Mouse (Mus musculus): ENCODE results near the gene Atp6v1b1. TPM values are rescaled to one million over a fixed set of nuclear protein-coding genes. Genes with fewer than 3 reads are reported as not detected.

Gene Atp6v1b1
- polyA plus RNA-seq, 1 experiment from 2014 or later = not detected

GRCm38 (mm10) chr6:83707738-83708510 lies 34.9 kb upstream of the Atp6v1b1 start:
- ATAC-seq = no peak
- Histone ChIP-seq H3K4me3 (no peak overlapping the region), H3K9me3 (replicated peaks) (no peaks in the 10 kb centered on the region), H3K4me1 (peaks cover 22% of the 10 kb centered on the region), H3K36me3 (ENCODE audit: poor library complexity, severe bottlenecking) (no peaks in the 10 kb centered on the region), H3K27me3 (peaks cover 100% of the 10 kb centered on the region), H3K9ac (no peak overlapping the region), H3K27ac (no peak overlapping the region), H3K4me2 (no peak overlapping the region)
- 4% methylated on average over 6 of the region's 6 CpGs for WGBS

GRCm38 (mm10) chr6:83710361-83711066 lies 32.3 kb upstream of the Atp6v1b1 start:
- Histone ChIP-seq H3K27ac (no peak overlapping the region), H3K9ac (no peak overlapping the region), H3K9me3 (replicated peaks) (no peaks in the 10 kb centered on the region), H3K27me3 (peaks cover 100% of the 10 kb centered on the region), H3K36me3 (ENCODE audit: poor library complexity, severe bottlenecking) (no peaks in the 10 kb centered on the region), H3K4me3 (peak overlapping the region; percentile 44), H3K4me1 (peaks cover 22% of the 10 kb centered on the region), H3K4me2 (peak overlapping the region; percentile 80)
- ATAC-seq = peak; percentile 65; the same call in 1 of the 2 replicates
- WGBS = under 1% methylated on average over 32 of the region's 32 CpGs

GRCm38 (mm10) chr6:83711067-83711675 lies 31.6 kb upstream of the Atp6v1b1 start, which contains the start of gene Vax2:
TSS of gene Vax2 (plus strand) at chr6:83711264.
- WGBS = under 1% methylated on average over 36 of the region's 46 CpGs
- peak within 1 kb of the TSS; percentile 52; the same call in 1 of the 2 replicates for H3K9ac ChIP-seq

GRCm38 (mm10) chr6:83711725-83712475 lies 30.9 kb upstream of the Atp6v1b1 start:
- ATAC-seq = no peak
- peak overlapping the region; percentile 52; the same call in 1 of the 2 replicates for H3K9ac ChIP-seq
- H3K4me2 ChIP-seq = peak overlapping the region; percentile 80
- peak overlapping the region; percentile 44 for H3K4me3 ChIP-seq
- peaks cover 22% of the 10 kb centered on the region for H3K4me1 ChIP-seq
- H3K36me3 ChIP-seq (ENCODE audit: poor library complexity, severe bottlenecking) = no peaks in the 10 kb centered on the region
- H3K27me3 ChIP-seq = peaks cover 99% of the 10 kb centered on the region
- 2% methylated on average over 45 of the region's 45 CpGs for WGBS
- no peak overlapping the region for H3K27ac ChIP-seq
- no peaks in the 10 kb centered on the region for H3K9me3 ChIP-seq (replicated peaks)

More at GRCm38 (mm10) chr6:83711067-83711675, 31.6 kb upstream of the Atp6v1b1 start, which contains the start of gene Vax2:
- no peak within 1 kb of the TSS for H3K27ac ChIP-seq
- H3K4me1 ChIP-seq = peaks cover 22% of the 10 kb centered on the region
- peak; percentile 86 for ATAC-seq
- H3K4me2 ChIP-seq = peak within 1 kb of the TSS; percentile 80
- no peaks in the 10 kb centered on the region for H3K9me3 ChIP-seq (replicated peaks)
- H3K27me3 ChIP-seq = peaks cover 100% of the 10 kb centered on the region
- no peaks in the 10 kb centered on the region for H3K36me3 ChIP-seq (ENCODE audit: poor library complexity, severe bottlenecking)
- H3K4me3 ChIP-seq = peak within 1 kb of the TSS; percentile 44

- Histone ChIP-seq H3K9ac (no peak overlapping the region), H3K4me1 (peaks cover 22% of the 10 kb centered on the region), H3K27ac (no peak overlapping the region), H3K36me3 (ENCODE audit: poor library complexity, severe bottlenecking) (no peaks in the 10 kb centered on the region), H3K27me3 (peaks cover 99% of the 10 kb centered on the region), H3K9me3 (replicated peaks) (no peaks in the 10 kb centered on the region), H3K4me2 (no peak overlapping the region), H3K4me3 (no peak overlapping the region)
- no peak for ATAC-seq
- 3% methylated on average over 12 of the region's 12 CpGs for WGBS
These were observed 29.3 kb upstream of the Atp6v1b1 start for GRCm38 (mm10) chr6:83713271-83714136.

GRCm38 (mm10) chr6:83714221-83715123 lies 28.3 kb upstream of the Atp6v1b1 start:
- no peak for ATAC-seq
- WGBS = 1% methylated on average over 34 of the region's 34 CpGs
- 0 out of 2 replicates have a peak overlapping the region, but pooled peaks have one; percentile 6 for H3K4me3 ChIP-seq
- no peaks in the 10 kb centered on the region for H3K9me3 ChIP-seq (replicated peaks)
- no peaks in the 10 kb centered on the region for H3K36me3 ChIP-seq (ENCODE audit: poor library complexity, severe bottlenecking)
- H3K4me2 ChIP-seq = no peak overlapping the region
- peaks cover 99% of the 10 kb centered on the region for H3K27me3 ChIP-seq
- peaks cover 22% of the 10 kb centered on the region for H3K4me1 ChIP-seq
- H3K9ac ChIP-seq = no peak overlapping the region
- no peak overlapping the region for H3K27ac ChIP-seq

- no peak overlapping the region for H3K4me2 ChIP-seq
- peaks cover 99% of the 10 kb centered on the region for H3K27me3 ChIP-seq
- no peak for ATAC-seq
- no peaks in the 10 kb centered on the region for H3K36me3 ChIP-seq (ENCODE audit: poor library complexity, severe bottlenecking)
- peaks cover 16% of the 10 kb centered on the region for H3K4me1 ChIP-seq
- WGBS = under 1% methylated on average over 30 of the region's 30 CpGs
- H3K9me3 ChIP-seq (replicated peaks) = no peaks in the 10 kb centered on the region
- H3K4me3 ChIP-seq = no peak overlapping the region
- no peak overlapping the region for H3K27ac ChIP-seq
- no peak overlapping the region for H3K9ac ChIP-seq
These were observed 27.2 kb upstream of the Atp6v1b1 start for GRCm38 (mm10) chr6:83715461-83716196.

GRCm38 (mm10) chr6:83717026-83717425 lies 25.8 kb upstream of the Atp6v1b1 start:
- no peak overlapping the region for H3K9ac ChIP-seq
- ATAC-seq = no peak
- peaks cover 2% of the 10 kb centered on the region for H3K4me1 ChIP-seq
- 2% methylated on average over 8 of the region's 8 CpGs for WGBS
- H3K27ac ChIP-seq = no peak overlapping the region
- H3K4me2 ChIP-seq = no peak overlapping the region
- H3K9me3 ChIP-seq (replicated peaks) = no peaks in the 10 kb centered on the region
- peaks cover 99% of the 10 kb centered on the region for H3K27me3 ChIP-seq
- no peaks in the 10 kb centered on the region for H3K36me3 ChIP-seq (ENCODE audit: poor library complexity, severe bottlenecking)
- H3K4me3 ChIP-seq = no peak overlapping the region

- H3K4me3 ChIP-seq = no peak overlapping the region
- H3K9ac ChIP-seq = no peak overlapping the region
- WGBS = 17% methylated on average over 6 of the region's 6 CpGs
- H3K36me3 ChIP-seq (ENCODE audit: poor library complexity, severe bottlenecking) = no peaks in the 10 kb centered on the region
- no peak overlapping the region for H3K4me2 ChIP-seq
- no peak for ATAC-seq
- no peak overlapping the region for H3K27ac ChIP-seq
- no peaks in the 10 kb centered on the region for H3K9me3 ChIP-seq (replicated peaks)
- no peaks in the 10 kb centered on the region for H3K4me1 ChIP-seq
- H3K27me3 ChIP-seq = peaks cover 71% of the 10 kb centered on the region
These were observed 20.3 kb upstream of the Atp6v1b1 start for GRCm38 (mm10) chr6:83722526-83722925.

GRCm38 (mm10) chr6:83727178-83727577 lies 15.6 kb upstream of the Atp6v1b1 start:
- Histone ChIP-seq H3K4me1 (no peaks in the 10 kb centered on the region), H3K36me3 (ENCODE audit: poor library complexity, severe bottlenecking) (no peaks in the 10 kb centered on the region), H3K9ac (no peak overlapping the region), H3K27me3 (peaks cover 35% of the 10 kb centered on the region), H3K27ac (no peak overlapping the region), H3K9me3 (replicated peaks) (no peaks in the 10 kb centered on the region), H3K4me2 (no peak overlapping the region), H3K4me3 (no peak overlapping the region)
- WGBS = 41% methylated on average over 4 of the region's 4 CpGs
- ATAC-seq = no peak
